Mouse (Mus musculus) neutrophil, adult 83 days (primary cell): Measurements from ENCODE around the gene Aff4. TPM values are rescaled to one million over a fixed set of nuclear protein-coding genes. Genes with fewer than 3 reads are reported as not detected.

Experiments
- total RNA-seq, 2 experiments: library from RNA; stranded (reverse); gene quantifications; one replicate each; pipeline ENCODE4 v1.2.4; 2023

Aff4 gene
- 10 to 100 TPM; 77.3 to 95.3 TPM for total RNA-seq

DNA sequence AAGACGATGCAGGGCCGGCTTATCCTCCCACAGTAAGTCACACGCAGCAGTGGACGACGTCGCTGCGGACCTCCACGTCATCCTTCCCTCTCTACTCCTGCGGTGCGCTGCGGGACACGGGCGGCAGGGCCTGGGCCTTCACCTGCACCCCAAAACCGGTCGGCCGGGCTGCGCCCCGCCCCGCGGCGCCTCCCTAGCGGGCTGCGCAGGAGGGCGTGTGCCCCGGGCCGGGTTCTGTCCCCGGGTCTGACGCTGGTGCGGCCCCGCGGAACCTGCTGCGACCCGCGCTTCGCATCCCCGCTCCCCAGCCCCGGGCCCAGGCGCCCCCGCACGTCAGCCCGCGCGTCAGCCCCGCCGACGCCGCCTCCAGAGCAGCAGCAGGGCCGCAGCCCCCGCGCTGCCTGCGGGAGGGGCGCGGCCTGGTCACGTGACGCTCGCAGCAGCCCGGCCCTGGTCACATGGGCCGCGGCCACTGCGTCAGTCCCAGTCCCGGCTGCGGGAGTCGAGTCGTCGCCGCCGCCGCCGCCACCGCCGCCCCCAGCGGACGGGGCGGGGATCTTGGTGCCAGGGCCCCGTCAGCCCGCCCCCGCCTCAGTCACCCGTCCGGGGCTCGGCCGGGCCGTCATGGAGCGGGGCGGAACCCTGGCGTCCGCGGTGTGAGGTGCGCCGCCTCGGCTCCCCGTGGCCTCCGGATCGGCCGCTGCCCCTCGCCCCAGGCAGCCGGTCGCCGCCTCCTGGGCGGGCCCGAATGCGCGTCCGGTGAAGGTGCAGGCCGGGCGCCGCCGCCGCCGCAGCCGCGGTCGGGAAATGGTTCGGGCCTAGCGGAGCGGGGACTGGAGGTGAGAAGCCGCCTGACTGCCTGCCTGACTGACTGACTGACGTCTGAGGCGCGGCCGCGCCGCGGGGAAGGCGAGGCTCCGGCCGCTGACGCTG lies at the start of gene Aff4:
Gene Aff4, plus strand, starts transcription at position 543 of the 933 bp plus-strand sequence.

GRCm38 (mm10) chr11:53324512-53324968 lies 26.1 kb upstream of the Aff4 start, which contains the start of gene Zcchc10:
Zcchc10 (plus strand) TSS chr11:53324679.

GRCm38 (mm10) chr11:53423036-53423435 lies 72.4 kb downstream of the Aff4 start, which contains the start of gene Leap2:
Leap2 (minus strand) TSS chr11:53423170.

GRCm38 (mm10) chr11:53430670-53431346 lies 80.2 kb downstream of the Aff4 start, which contains the start of the genes Uqcrq and Gdf9:
Uqcrq (minus strand) TSS chr11:53430831.
Gdf9 (plus strand) TSS chr11:53431023.

DNA sequence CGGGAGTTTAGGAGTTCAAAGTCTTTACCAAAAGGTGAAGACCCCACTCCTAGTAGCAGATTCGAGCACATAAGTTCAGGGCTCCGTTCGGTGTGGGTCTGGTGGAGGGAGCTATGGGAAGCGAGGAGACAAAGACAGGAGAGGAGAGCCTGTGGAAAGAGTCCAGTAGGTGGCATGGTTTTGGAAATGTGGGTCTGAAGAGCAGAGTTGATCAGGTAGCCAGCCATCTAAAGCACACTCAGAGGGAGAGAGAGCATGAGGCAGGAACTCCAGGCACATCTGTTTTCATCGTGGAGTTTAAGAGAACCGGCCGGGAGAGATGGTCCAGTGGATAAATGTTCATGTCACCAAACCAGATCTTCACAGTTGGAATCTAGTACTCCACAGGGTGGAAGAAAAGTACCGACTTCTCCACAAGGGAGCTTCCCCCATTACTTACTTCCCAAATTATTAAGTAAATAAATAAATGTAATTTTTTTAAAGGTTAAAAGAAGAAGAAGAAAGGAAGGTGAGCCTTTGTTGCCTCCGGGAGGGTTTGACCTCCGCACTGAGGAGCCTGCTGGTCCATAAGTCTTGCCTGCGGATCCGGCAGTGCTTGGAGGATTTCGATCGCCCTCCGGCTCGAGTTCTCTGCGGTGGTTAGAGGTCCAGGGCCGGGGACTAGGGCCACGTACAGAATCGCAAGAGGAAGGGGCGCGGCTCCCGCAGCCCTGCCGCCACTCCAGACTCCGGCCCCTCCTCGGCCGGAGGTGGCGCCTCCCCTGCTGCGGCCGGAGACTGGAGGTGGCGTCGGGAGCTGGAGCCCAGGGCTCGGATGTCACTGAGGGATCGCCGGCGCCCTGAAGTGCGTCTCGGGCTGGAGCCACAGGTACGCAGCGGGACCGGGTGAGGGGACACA lies 106.1 kb downstream of the Aff4 start, which contains the start of the genes Gm10447 and Shroom1:
Gene Gm10447, minus strand, starts transcription at position 637 of the 898 bp plus-strand sequence.
Gene Shroom1, plus strand, starts transcription at position 732 of the 898 bp plus-strand sequence.

DNA sequence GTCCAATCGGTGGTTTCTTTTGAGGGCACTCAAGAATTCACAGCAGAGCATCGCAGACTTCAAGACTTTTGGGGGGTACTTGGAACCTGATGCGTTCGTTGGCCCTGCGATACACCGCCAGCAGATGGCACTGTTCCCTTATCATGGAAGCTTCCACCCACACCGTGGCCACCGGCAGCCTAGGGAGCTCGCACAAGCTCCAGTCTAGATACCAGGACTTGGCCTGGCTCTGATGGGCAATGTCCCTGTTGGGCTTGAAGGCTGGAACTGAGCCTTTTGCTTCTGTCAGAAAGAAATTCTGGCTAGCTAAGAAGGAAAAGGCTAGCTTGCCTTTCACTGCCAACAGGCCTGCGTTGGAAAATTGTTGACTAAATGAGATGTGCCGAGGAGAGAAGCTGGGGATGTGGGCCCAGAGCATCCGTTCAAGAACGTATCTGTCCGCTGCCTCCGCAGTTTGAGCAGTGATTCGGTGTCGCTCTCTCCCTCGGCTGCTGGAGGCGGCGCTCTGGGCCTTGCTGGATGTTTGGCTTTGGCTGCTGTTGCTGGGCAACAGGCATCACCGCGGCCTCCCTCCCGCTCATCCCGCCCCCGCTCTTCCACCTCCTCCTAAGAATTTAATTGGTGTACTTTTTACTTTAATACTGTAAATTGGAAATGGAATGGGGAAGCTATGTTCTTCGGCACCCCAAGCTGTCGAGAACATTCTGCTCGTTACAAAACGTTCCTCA lies 119.5 kb downstream of the Aff4 start, which contains the start of gene Gm9837:
Gene Gm9837, minus strand, starts transcription at position 512 of the 728 bp plus-strand sequence.

Other genes with a start within 250 kb of the Aff4 start
- gene Hspa4, start 50.4 kb upstream of the Aff4 start, total RNA-seq = 10 to 100 TPM; 57.2 to 60.9 TPM
- 1 to 10 TPM; 4.9 to 6.6 TPM for gene Zcchc10, start 26.2 kb upstream of the Aff4 start, total RNA-seq
- gene Leap2, start 72.3 kb downstream of the Aff4 start, total RNA-seq = not detected
- gene Uqcrq, start 80.0 kb downstream of the Aff4 start, total RNA-seq = 100 to 1,000 TPM; 181 to 191 TPM
- gene Gdf9, start 80.2 kb downstream of the Aff4 start, total RNA-seq = under 1 TPM; 0.24 to 0.99 TPM
- not detected for gene Gm10447, start 106.3 kb downstream of the Aff4 start, total RNA-seq
- under 1 TPM; 0.39 to 0.55 TPM for gene Shroom1, start 106.4 kb downstream of the Aff4 start, total RNA-seq
- not detected for gene Gm9837, start 119.6 kb downstream of the Aff4 start, total RNA-seq
- gene Gm9945, start 129.3 kb downstream of the Aff4 start, total RNA-seq = not detected
- under 1 TPM; 0.11 to 0.68 TPM for gene Sowaha, start 129.4 kb downstream of the Aff4 start, total RNA-seq
- gene Sept8, start 168.4 kb downstream of the Aff4 start, total RNA-seq = 10 to 100 TPM in 1 of 2 experiments, 1 to 10 TPM in 1; 9.8 to 15.3 TPM
- gene Kif3a, start 216.5 kb downstream of the Aff4 start, total RNA-seq = 1 to 10 TPM; 1.7 to 2.2 TPM